Mouse (Mus musculus): Measurements from ENCODE around the gene Slain1. TPM values are rescaled to one million over a fixed set of nuclear protein-coding genes. Genes with fewer than 3 reads are reported as not detected.

Slain1 gene
- polyA plus RNA-seq, 1 experiment from 2014 or later: 14.0 TPM

GRCm38 (mm10) chr14:103649302-103649701, 726 bp upstream of the Slain1 start:
- Histone ChIP-seq H3K36me3 (ENCODE audit: poor library complexity, severe bottlenecking) (no peaks in the 10 kb centered on the region), H3K27ac (peak overlapping the region; percentile 99), H3K4me1 (peaks cover 57% of the 10 kb centered on the region), H3K9ac (peak overlapping the region; percentile 99; the same call in 1 of the 2 replicates), H3K9me3 (replicated peaks) (no peaks in the 10 kb centered on the region), H3K4me3 (peak overlapping the region; percentile 99), H3K4me2 (peak overlapping the region; percentile 77), H3K27me3 (no peaks in the 10 kb centered on the region)
- ATAC-seq: no peak
- 30% methylated on average over 4 of the region's 4 CpGs for WGBS

- H3K4me3 ChIP-seq: peak overlapping the region; percentile 99
- H3K4me1 ChIP-seq: peaks cover 68% of the 10 kb centered on the region
- peak; percentile 68 for ATAC-seq
- H3K36me3 ChIP-seq (ENCODE audit: poor library complexity, severe bottlenecking): no peaks in the 10 kb centered on the region
- H3K27me3 ChIP-seq: no peaks in the 10 kb centered on the region
- no peaks in the 10 kb centered on the region for H3K9me3 ChIP-seq (replicated peaks)
- H3K27ac ChIP-seq: peak overlapping the region; percentile 99
- H3K9ac ChIP-seq: peak overlapping the region; percentile 99
- WGBS: under 1% methylated on average over 63 of the region's 67 CpGs
- H3K4me2 ChIP-seq: peak overlapping the region; percentile 77
These were observed 529 bp downstream of the Slain1 start for GRCm38 (mm10) chr14:103650413-103651101.

- Histone ChIP-seq H3K27me3 (no peaks in the 10 kb centered on the region), H3K27ac (peak overlapping the region; percentile 99), H3K36me3 (ENCODE audit: poor library complexity, severe bottlenecking) (no peaks in the 10 kb centered on the region), H3K9ac (peak overlapping the region; percentile 99), H3K9me3 (replicated peaks) (no peaks in the 10 kb centered on the region), H3K4me2 (peak overlapping the region; percentile 77), H3K4me3 (peak overlapping the region; percentile 99), H3K4me1 (peaks cover 73% of the 10 kb centered on the region)
- peak; percentile 15 for ATAC-seq
- 2% methylated on average over 11 of the region's 11 CpGs for WGBS
These were observed 1.1 kb downstream of the Slain1 start for GRCm38 (mm10) chr14:103651106-103651505.

- H3K36me3 ChIP-seq (ENCODE audit: poor library complexity, severe bottlenecking): no peaks in the 10 kb centered on the region
- no peak for ATAC-seq
These were observed 1.5 kb downstream of the Slain1 start for GRCm38 (mm10) chr14:103651562-103651961.

GRCm38 (mm10) chr14:103652524-103652923, 2.5 kb downstream of the Slain1 start:
- Histone ChIP-seq H3K27ac (no peak overlapping the region), H3K4me3 (peak overlapping the region; percentile 99), H3K9ac (no peak overlapping the region), H3K4me1 (peaks cover 78% of the 10 kb centered on the region), H3K36me3 (ENCODE audit: poor library complexity, severe bottlenecking) (peaks cover 8% of the 10 kb centered on the region), H3K9me3 (replicated peaks) (no peaks in the 10 kb centered on the region), H3K27me3 (no peaks in the 10 kb centered on the region), H3K4me2 (peak overlapping the region; percentile 77)
- WGBS: 80% methylated on average over 5 of the region's 5 CpGs
- no peak for ATAC-seq

More at GRCm38 (mm10) chr14:103651562-103651961, 1.5 kb downstream of the Slain1 start:
- H3K4me1 ChIP-seq: peaks cover 78% of the 10 kb centered on the region
- no peaks in the 10 kb centered on the region for H3K27me3 ChIP-seq
- H3K4me2 ChIP-seq: peak overlapping the region; percentile 77
- H3K9ac ChIP-seq: peak overlapping the region; percentile 99
- peak overlapping the region; percentile 99 for H3K4me3 ChIP-seq
- H3K27ac ChIP-seq: peak overlapping the region; percentile 99
- H3K9me3 ChIP-seq (replicated peaks): no peaks in the 10 kb centered on the region
- 28% methylated on average over 2 of the region's 2 CpGs for WGBS

DNA sequence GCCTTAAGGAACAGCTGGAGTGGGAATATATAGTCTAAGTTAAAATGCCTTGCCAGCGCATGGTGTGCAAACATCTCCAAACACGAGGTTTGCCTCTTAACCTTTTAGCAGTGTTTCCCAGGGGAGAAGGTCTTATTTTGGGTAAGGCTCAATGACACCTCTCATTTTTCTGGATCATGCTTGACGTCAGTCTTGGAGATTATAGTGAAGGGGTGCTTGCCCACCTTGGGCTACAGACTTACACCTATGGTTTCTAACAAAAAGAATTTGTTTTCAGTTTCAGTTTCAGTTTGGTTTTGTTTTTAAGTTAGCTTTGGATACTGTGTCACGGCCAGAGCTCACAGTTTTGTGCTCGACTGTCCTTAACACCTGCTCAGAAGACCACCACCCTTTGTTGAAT, 3.8 kb downstream of the Slain1 start:
- no peak overlapping the region for H3K9ac ChIP-seq
- H3K4me2 ChIP-seq: peak overlapping the region; percentile 77
- ATAC-seq: no peak
- H3K27me3 ChIP-seq: no peaks in the 10 kb centered on the region
- H3K4me1 ChIP-seq: peaks cover 68% of the 10 kb centered on the region
- WGBS: 68% methylated on average over 5 of the region's 5 CpGs
- peak overlapping the region; percentile 9; the same call in 1 of the 2 replicates for H3K4me3 ChIP-seq
- no peak overlapping the region for H3K27ac ChIP-seq
- peaks cover 21% of the 10 kb centered on the region for H3K36me3 ChIP-seq (ENCODE audit: poor library complexity, severe bottlenecking)
- H3K9me3 ChIP-seq (replicated peaks): no peaks in the 10 kb centered on the region

GRCm38 (mm10) chr14:103655448-103655847, 5.4 kb downstream of the Slain1 start:
- ATAC-seq: no peak
- Histone ChIP-seq H3K36me3 (ENCODE audit: poor library complexity, severe bottlenecking) (peaks cover 28% of the 10 kb centered on the region), H3K4me1 (peaks cover 56% of the 10 kb centered on the region), H3K27me3 (no peaks in the 10 kb centered on the region), H3K27ac (no peak overlapping the region), H3K4me3 (no peak overlapping the region), H3K4me2 (peak overlapping the region; percentile 36), H3K9me3 (replicated peaks) (no peaks in the 10 kb centered on the region), H3K9ac (no peak overlapping the region)
- WGBS: 60% methylated on average over 5 of the region's 5 CpGs

DNA sequence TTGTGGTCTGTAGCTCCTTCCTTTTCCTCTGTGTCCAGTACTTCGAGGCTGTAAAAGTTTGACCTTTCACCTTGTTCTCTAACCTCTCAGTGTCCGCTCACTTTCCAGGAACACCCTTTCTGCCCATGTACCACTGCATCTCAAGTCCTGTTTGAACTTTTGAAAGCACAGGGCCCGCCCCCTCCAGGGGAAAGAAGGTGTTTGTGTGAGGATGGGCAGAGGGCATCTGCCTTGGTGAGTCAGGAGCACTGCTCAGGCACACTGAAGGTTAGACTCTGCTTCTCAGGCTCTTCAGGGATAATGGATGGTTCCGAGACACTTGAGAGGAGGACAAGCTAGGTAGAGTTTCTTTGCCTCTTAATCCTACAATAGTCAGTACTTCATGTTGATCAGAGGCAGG, 7.8 kb downstream of the Slain1 start:
- 92% methylated on average over 4 of the region's 4 CpGs for WGBS
- Histone ChIP-seq H3K27me3 (no peaks in the 10 kb centered on the region), H3K4me1 (peaks cover 44% of the 10 kb centered on the region), H3K4me3 (no peak overlapping the region), H3K4me2 (no peak overlapping the region), H3K27ac (no peak overlapping the region), H3K9me3 (replicated peaks) (no peaks in the 10 kb centered on the region), H3K9ac (no peak overlapping the region), H3K36me3 (ENCODE audit: poor library complexity, severe bottlenecking) (peaks cover 36% of the 10 kb centered on the region)
- ATAC-seq: no peak

- Histone ChIP-seq H3K9ac (no peak overlapping the region), H3K27me3 (no peaks in the 10 kb centered on the region), H3K4me2 (no peak overlapping the region), H3K36me3 (ENCODE audit: poor library complexity, severe bottlenecking) (peaks cover 41% of the 10 kb centered on the region), H3K9me3 (replicated peaks) (no peaks in the 10 kb centered on the region), H3K4me3 (no peak overlapping the region), H3K27ac (no peak overlapping the region), H3K4me1 (peaks cover 10% of the 10 kb centered on the region)
- 55% methylated on average over 7 of the region's 7 CpGs for WGBS
- peak; percentile 69 for ATAC-seq
These were observed 13.0 kb downstream of the Slain1 start for GRCm38 (mm10) chr14:103663026-103663425.

GRCm38 (mm10) chr14:103664391-103664790, 14.4 kb downstream of the Slain1 start:
- WGBS: 77% methylated on average over 4 of the region's 4 CpGs
- H3K27me3 ChIP-seq: no peaks in the 10 kb centered on the region

GRCm38 (mm10) chr14:103666347-103666954, 16.4 kb downstream of the Slain1 start:
- H3K27me3 ChIP-seq: no peaks in the 10 kb centered on the region
- H3K27ac ChIP-seq: no peak overlapping the region
- no peak overlapping the region for H3K4me3 ChIP-seq
- no peaks in the 10 kb centered on the region for H3K9me3 ChIP-seq (replicated peaks)
- H3K4me2 ChIP-seq: no peak overlapping the region
- H3K9ac ChIP-seq: no peak overlapping the region
- peaks cover 45% of the 10 kb centered on the region for H3K36me3 ChIP-seq (ENCODE audit: poor library complexity, severe bottlenecking)
- 76% methylated on average over 8 of the region's 8 CpGs for WGBS
- H3K4me1 ChIP-seq: peaks cover 10% of the 10 kb centered on the region
- no peak for ATAC-seq

More at GRCm38 (mm10) chr14:103664391-103664790, 14.4 kb downstream of the Slain1 start:
- Histone ChIP-seq H3K4me2 (no peak overlapping the region), H3K27ac (no peak overlapping the region), H3K4me1 (peaks cover 10% of the 10 kb centered on the region), H3K9ac (no peak overlapping the region), H3K9me3 (replicated peaks) (no peaks in the 10 kb centered on the region), H3K36me3 (ENCODE audit: poor library complexity, severe bottlenecking) (peaks cover 38% of the 10 kb centered on the region), H3K4me3 (no peak overlapping the region)
- no peak for ATAC-seq

GRCm38 (mm10) chr14:103667036-103667435, 17.0 kb downstream of the Slain1 start:
- H3K4me2 ChIP-seq: no peak overlapping the region
- peaks cover 49% of the 10 kb centered on the region for H3K36me3 ChIP-seq (ENCODE audit: poor library complexity, severe bottlenecking)
- H3K9ac ChIP-seq: no peak overlapping the region
- H3K27me3 ChIP-seq: no peaks in the 10 kb centered on the region
- 97% methylated on average over 8 of the region's 8 CpGs for WGBS
- H3K4me3 ChIP-seq: no peak overlapping the region
- ATAC-seq: no peak
- H3K9me3 ChIP-seq (replicated peaks): no peaks in the 10 kb centered on the region
- H3K27ac ChIP-seq: no peak overlapping the region
- peaks cover 8% of the 10 kb centered on the region for H3K4me1 ChIP-seq
